Comparison of ENCODE assay signal across 16 mouse cellular contexts in genomic region chr7:46466422-46466981, GRCm38 (mm10).
A peak's percentile ranks its signal among the peaks of the same experiment; 100 is the strongest.
DNase-seq lines count a peak whose midpoint lies in the region; ATAC-seq lines count a peak whose summit lies in the region.
"Had no signal": no experiment of that assay in that cellular context is flagged by ENCODE, and none has a peak within 500 bp of the region (broad histone marks: within the 10 kb centered on the region; RNA-seq: fewer than 3 reads in every experiment).

No protein-coding gene starts in this region.

- H3K4me2 ChIP-seq in hindbrain, embryonic 16.5 days (ENCODE audit: low read length) = no peak overlapping the region
- H3K4me2 ChIP-seq in hindbrain, embryonic 13.5 days = no peak overlapping the region
- no peak overlapping the region for H3K4me2 ChIP-seq in limb, embryonic 15.5 days
- H3K4me2 ChIP-seq: embryonic facial prominence, embryonic 13.5 days; limb, embryonic 13.5 days had no signal

- no peak for ATAC-seq in hindbrain, embryonic 16.5 days
- no peak for ATAC-seq in hindbrain, embryonic 13.5 days (ENCODE audit: low FRiP score)
- no peak for ATAC-seq in limb, embryonic 15.5 days (ENCODE audit: insufficient number of reproducible peaks, low FRiP score, low TSS enrichment, low read depth)
- ATAC-seq: CD4-positive, CD25-positive, alpha-beta regulatory T cell, adult 4 months had no signal

- no peak for DNase-seq in limb, embryonic 10.5 days (ENCODE audit: low spot score)
- peak; percentile 29 to 41 for DNase-seq in right cerebral cortex, adult 2 months (ENCODE audit: low spot score in 2 of 2)
- DNase-seq in right cerebral cortex, postnatal 4 days = no peak
- no peak for DNase-seq in gastrocnemius, postnatal 10 days
- DNase-seq: adrenal gland, adult 8-10 months; cerebellum, adult 2 months; gastrocnemius, adult 2 months; thymus, adult 18-20 months had no signal

- H3K36me3 ChIP-seq in hindbrain, embryonic 16.5 days (ENCODE audit: control insufficient read depth, insufficient read depth, low read length) = no peaks in the 10 kb centered on the region
- H3K36me3 ChIP-seq in hindbrain, embryonic 13.5 days = no peaks in the 10 kb centered on the region
- no peaks in the 10 kb centered on the region for H3K36me3 ChIP-seq in limb, embryonic 15.5 days
- H3K36me3 ChIP-seq in limb, embryonic 10.5 days = no peaks in the 10 kb centered on the region
- H3K36me3 ChIP-seq: embryonic facial prominence, embryonic 13.5 days; limb, embryonic 13.5 days had no signal

- WGBS in hindbrain, embryonic 16.5 days = 49% methylated on average over 7 of the region's 7 CpGs
- 70% methylated on average over 7 of the region's 7 CpGs for WGBS in hindbrain, embryonic 13.5 days
- WGBS in limb, embryonic 15.5 days = 53% methylated on average over 7 of the region's 7 CpGs
- 82% methylated on average over 7 of the region's 7 CpGs for WGBS in limb, embryonic 10.5 days

- H3K4me1 ChIP-seq in hindbrain, embryonic 16.5 days (ENCODE audit: control insufficient read depth, insufficient read depth, low read depth, low read length) = peaks cover 9% of the 10 kb centered on the region
- H3K4me1 ChIP-seq in hindbrain, embryonic 13.5 days (replicated peaks) = 0 out of 2 replicates have a peak, but pooled peaks cover 6% of the 10 kb centered on the region
- no peaks in the 10 kb centered on the region for H3K4me1 ChIP-seq in limb, embryonic 15.5 days
- H3K4me1 ChIP-seq in limb, embryonic 10.5 days = no peaks in the 10 kb centered on the region
- H3K4me1 ChIP-seq: embryonic facial prominence, embryonic 13.5 days; limb, embryonic 13.5 days had no signal

- no peak overlapping the region for H3K4me3 ChIP-seq in hindbrain, embryonic 16.5 days (ENCODE audit: low read length)
- H3K4me3 ChIP-seq in hindbrain, embryonic 13.5 days = no peak overlapping the region
- no peak overlapping the region for H3K4me3 ChIP-seq in limb, embryonic 15.5 days
- H3K4me3 ChIP-seq in limb, embryonic 10.5 days = no peak overlapping the region
- H3K4me3 ChIP-seq: embryonic facial prominence, embryonic 13.5 days; gastrocnemius, adult 2 months; limb, embryonic 13.5 days; megakaryocyte, embryonic 14.5 days had no signal

- no peaks in the 10 kb centered on the region for H3K9me3 ChIP-seq in hindbrain, embryonic 16.5 days (ENCODE audit: control insufficient read depth, low read length)
- H3K9me3 ChIP-seq in hindbrain, embryonic 13.5 days = no peaks in the 10 kb centered on the region
- H3K9me3 ChIP-seq in limb, embryonic 15.5 days = no peaks in the 10 kb centered on the region
- no peaks in the 10 kb centered on the region for H3K9me3 ChIP-seq in limb, embryonic 10.5 days (replicated peaks)
- H3K9me3 ChIP-seq: embryonic facial prominence, embryonic 13.5 days; limb, embryonic 13.5 days; megakaryocyte, embryonic 14.5 days had no signal

- no peak overlapping the region for H3K9ac ChIP-seq in hindbrain, embryonic 16.5 days (ENCODE audit: low read depth, low read length)
- H3K9ac ChIP-seq in hindbrain, embryonic 13.5 days = no peak overlapping the region
- H3K9ac ChIP-seq in limb, embryonic 15.5 days = no peak overlapping the region
- H3K9ac ChIP-seq: embryonic facial prominence, embryonic 13.5 days; limb, embryonic 13.5 days had no signal

- H3K27me3 ChIP-seq in hindbrain, embryonic 16.5 days (replicated peaks; ENCODE audit: control insufficient read depth, insufficient read depth, low read length) = no peaks in the 10 kb centered on the region
- no peaks in the 10 kb centered on the region for H3K27me3 ChIP-seq in hindbrain, embryonic 13.5 days
- H3K27me3 ChIP-seq in limb, embryonic 15.5 days = no peaks in the 10 kb centered on the region
- H3K27me3 ChIP-seq in limb, embryonic 10.5 days (ENCODE audit: low read depth, poor library complexity, severe bottlenecking) = no peaks in the 10 kb centered on the region
- H3K27me3 ChIP-seq: embryonic facial prominence, embryonic 13.5 days; limb, embryonic 13.5 days had no signal

- peak overlapping the region; percentile 39; the same call in 1 of the 2 replicates for H3K27ac ChIP-seq in hindbrain, embryonic 16.5 days (ENCODE audit: low read depth, low read length)
- no peak overlapping the region; the same call in 1 of the 2 replicates for H3K27ac ChIP-seq in hindbrain, embryonic 13.5 days
- 0 out of 2 replicates have a peak overlapping the region, but pooled peaks have one; percentile 22 for H3K27ac ChIP-seq in limb, embryonic 15.5 days
- H3K27ac ChIP-seq in limb, embryonic 10.5 days = no peak overlapping the region
- H3K27ac ChIP-seq: embryonic facial prominence, embryonic 13.5 days; gastrocnemius, adult 2 months; kidney, postnatal 0 days; limb, embryonic 13.5 days had no signal

Comparison
In these comparisons a context has a peak if more than half of its experiments do, and no peak if none do; other contexts are left out.
1. H3K27ac ChIP-seq: peak in hindbrain, embryonic 16.5 days (single experiment) and limb, embryonic 15.5 days (single experiment); none in hindbrain, embryonic 13.5 days (single experiment) and limb, embryonic 10.5 days (single experiment).
2. DNase-seq: peak in right cerebral cortex, adult 2 months (2 of 2); none in limb, embryonic 10.5 days (single experiment), right cerebral cortex, postnatal 4 days (single experiment) and gastrocnemius, postnatal 10 days (single experiment).